Mouse (Mus musculus): Measurements from ENCODE around the gene Gm11541.

The Gm11541 gene

DNA sequence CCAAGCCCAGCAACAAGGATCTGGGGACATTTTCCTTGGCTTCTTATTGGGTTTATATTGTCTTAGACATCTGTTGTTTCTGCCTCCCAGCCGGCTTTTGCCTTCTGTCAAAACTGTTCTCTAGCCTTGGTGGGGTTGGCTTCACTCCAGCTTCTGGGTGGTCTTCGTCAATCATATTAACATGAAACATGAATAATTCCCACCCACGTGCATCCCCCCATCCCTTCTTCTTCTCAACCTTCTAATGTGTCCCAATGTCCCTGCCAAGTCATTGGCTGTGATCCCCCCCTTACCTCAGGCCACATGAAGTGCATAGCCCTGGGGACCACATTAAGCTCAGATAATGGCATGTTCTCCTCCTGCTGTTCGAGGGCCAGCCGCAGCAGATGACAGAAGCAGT, at the start of gene Gm11541:
Gene Gm11541, minus strand, starts transcription at position 28 of the 400 bp plus-strand sequence.
- peak; percentile 28 for DNase-seq (ENCODE audit: low read depth, low spot score)

DNA sequence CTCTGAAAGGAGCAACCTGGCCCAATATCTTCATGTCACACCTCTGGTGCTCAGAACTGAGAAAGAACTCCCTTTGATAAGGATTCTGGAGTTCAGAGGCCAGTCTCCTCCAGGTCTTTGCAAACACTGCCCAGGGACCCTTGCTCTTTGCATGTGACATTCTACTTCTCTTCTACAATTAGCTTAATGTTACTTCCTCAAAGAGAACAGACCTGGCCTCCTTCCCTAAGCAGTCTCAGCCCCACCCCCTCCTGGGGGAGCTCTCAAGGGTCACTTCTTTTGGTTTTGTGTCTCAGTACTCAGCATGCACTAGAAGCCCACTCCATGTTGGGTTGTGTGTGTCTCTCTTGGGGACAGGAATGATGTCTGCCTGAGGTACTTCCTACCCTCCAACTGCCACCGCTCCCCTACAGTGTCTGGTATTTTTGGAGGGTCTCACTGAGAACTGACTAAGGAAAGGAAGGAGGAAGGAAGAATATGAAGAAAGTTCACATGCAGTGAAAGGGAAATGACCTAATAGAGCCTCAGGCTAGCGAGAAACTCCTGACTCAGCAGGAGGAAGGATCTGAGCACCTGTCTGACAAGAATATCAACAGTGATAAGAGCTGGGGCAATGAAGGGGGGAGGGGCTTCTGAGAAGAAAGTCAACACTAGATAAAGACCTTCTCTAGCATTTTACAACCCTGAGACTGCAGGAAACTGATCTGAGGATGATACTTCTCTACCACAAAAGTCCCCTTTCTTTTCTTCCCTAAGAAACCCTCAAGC, 48.8 kb upstream of the Gm11541 start:
- DNase-seq (ENCODE audit: low read depth, low spot score): no peak

DNA sequence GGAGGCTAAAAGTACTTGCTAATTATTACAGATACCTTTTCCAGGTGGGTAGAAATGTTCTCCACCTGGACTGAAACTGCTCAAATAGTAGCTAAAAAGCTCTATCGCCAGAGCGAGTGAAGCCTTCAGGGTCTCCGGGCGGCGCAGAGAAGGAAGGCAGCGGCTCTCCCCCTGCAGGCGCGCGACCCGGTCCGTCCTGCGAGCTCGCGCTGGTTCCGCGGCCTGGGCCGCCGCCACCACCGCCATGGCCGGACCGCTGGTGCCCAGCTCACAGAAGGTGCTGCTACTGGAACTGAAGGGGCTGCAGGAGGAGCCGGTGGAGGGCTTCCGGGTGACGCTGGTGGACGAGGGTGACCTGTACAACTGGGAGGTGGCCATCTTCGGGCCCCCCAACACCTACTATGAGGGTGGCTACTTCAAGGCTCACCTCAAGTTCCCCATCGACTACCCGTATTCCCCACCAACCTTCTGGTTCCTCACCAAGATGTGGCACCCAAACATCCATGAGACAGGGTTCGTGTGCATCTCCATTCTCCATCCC, 37.5 kb upstream of the Gm11541 start, which contains the start of gene Cdc34b:
Gene Cdc34b, plus strand, starts transcription at position 51 of the 541 bp plus-strand sequence.
- no peak for DNase-seq (ENCODE audit: low read depth, low spot score)

DNA sequence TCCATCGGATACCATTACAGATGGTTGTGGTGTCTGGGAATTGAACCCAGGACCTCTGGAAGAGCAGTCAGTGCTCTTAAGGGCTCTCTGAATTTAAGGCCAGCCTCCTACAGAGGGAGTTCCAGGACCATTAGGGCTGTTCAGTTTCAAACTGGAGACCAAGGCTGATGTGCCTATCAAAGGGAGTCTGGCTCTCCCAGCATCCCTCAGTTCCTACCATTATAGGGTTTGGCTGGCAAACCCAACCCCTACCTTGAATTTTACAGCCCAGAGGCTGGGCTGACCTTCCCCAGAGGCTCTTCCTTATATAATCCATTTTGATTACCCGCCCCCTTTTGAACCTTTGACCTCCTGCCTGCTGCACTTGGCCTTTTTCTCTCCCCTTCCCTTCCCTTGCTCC, 31.4 kb upstream of the Gm11541 start:
- DNase-seq (ENCODE audit: low read depth, low spot score): no peak

DNA sequence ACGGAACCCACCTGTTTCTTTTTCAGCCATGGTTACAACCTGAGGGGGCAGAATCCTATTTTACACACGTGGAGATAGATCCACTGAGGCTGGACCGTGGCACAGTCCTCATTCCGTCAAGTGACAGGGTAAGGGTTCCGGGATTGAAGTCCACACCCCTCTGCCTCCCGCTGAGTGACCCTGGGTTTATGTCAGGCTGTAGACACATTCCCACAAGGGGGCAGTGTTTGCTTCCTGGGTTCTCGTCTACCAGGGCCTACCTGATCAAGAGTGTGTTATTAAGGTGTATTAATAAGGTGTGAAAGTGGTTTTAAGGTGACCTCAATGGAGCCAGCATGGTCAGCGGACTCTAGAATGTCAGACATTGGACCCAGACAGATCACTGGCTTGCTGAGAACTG, 28.5 kb upstream of the Gm11541 start:
- DNase-seq (ENCODE audit: low read depth, low spot score): no peak

DNA sequence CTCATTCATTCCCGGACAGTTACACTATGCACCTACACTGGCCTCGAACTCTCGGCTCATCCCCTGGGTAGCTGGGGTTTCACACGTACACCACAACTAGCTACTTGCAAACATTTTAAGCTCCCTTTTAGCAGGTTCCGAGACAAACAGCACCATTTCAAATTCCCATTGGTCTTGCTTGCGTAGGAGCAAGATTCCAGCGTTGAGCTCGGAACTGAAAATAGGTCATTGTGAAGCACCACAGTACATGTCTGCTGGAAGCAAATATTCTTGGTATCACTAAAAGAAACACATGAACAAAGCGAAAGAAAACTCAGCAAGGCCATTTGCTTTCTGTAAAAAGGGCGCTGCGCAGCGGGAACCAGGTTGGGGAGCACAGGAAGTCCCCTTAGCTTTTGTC, 26.9 kb upstream of the Gm11541 start:
- DNase-seq (ENCODE audit: low read depth, low spot score): no peak

DNA sequence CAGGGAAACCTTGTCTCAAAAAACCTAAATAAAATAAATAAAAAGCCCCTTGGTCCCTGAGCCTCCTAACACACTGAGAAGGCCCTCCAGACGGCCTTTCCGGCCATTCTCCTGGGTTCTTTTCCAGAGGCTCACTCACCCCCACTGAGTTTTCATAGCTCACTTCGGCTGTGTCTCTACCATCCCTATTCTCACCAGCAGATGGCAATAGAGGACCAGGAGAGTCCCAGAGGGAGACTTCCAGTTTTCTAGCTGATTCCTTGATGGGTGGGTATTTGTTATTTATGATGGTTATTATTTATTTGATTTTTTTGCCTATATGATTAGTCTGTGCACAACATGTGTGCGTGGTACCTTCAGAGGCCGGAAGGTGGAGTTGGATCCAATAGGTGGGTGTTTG, 26.0 kb upstream of the Gm11541 start:
- DNase-seq (ENCODE audit: low read depth, low spot score): peak; percentile 40

DNA sequence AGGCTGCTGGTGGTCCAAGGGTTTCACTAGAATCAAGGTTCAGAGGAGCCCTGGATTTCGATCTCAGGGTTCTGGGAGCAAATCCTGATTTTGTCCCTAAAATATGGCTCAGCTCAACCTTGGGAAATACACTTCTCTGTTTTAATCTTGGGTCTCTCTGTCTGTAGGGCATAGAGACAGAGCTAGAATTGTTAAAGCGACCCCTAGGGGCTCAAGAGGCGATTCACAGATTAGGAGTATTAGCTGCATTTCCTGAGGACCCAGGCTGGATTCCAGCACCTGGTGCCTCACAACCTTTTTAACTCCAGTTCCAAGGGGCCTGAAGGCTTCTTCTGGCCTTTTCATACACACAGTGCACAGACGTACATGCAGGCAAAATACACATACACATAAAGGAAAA, 25.3 kb upstream of the Gm11541 start:
- DNase-seq (ENCODE audit: low read depth, low spot score): no peak

DNA sequence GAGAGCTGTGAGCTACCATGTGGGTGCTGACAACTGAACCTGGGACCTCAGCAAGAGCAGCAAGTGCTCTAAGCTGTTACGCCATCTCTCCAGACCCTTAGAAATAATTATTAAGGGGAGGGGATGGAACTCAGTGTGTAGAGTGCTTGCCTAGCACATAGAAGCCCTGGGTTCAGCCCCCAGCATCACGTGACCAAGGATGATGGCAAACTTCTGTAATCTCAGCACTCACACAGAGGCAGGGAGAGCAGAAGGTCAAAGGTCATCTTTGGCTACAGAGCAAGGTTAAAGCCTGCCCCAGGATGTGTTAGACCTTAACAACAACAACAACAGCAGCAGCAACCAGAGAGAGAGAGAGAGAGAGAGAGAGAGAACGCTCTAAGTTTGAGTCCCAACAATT, 24.2 kb upstream of the Gm11541 start:
- DNase-seq (ENCODE audit: low read depth, low spot score): no peak

DNA sequence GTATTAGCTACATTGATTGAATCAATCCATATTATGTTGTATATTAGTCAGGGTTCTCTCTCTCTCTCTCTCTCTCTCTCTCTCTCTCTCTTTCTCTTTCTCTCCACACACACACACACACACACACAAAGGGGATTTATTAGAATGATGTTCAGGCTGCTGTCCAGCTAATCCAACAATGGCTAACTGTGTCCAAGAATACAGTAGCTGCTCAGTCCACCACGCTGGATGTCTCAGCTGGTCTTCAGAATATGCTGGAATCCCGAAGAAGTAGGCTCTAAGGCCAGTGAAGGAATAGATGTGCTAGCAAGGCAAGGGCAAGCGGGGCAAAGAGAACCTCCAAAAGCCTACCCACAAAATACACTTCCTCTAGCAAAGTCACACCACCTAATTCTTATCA, 23.0 kb upstream of the Gm11541 start:
- no peak for DNase-seq (ENCODE audit: low read depth, low spot score)

DNA sequence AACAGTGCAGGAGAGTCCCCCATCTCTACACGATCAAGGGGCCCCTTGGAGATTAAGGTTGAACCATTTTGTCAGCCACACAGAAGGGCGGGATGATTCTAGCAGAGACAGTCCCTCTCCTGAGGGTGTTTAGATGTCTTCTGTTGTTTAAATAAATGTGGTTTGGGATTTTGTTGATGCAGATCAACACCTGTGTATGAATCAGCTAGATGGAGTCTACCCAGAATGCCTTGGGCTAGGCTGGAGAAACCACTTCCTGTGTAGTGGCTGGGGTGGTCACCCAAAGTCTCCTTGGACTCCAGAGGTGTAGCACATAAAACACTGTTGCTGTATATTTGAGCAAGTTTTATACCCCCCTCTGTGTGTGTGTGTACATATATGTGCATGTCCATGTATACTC, 14.9 kb upstream of the Gm11541 start:
- no peak for DNase-seq (ENCODE audit: low read depth, low spot score)

DNA sequence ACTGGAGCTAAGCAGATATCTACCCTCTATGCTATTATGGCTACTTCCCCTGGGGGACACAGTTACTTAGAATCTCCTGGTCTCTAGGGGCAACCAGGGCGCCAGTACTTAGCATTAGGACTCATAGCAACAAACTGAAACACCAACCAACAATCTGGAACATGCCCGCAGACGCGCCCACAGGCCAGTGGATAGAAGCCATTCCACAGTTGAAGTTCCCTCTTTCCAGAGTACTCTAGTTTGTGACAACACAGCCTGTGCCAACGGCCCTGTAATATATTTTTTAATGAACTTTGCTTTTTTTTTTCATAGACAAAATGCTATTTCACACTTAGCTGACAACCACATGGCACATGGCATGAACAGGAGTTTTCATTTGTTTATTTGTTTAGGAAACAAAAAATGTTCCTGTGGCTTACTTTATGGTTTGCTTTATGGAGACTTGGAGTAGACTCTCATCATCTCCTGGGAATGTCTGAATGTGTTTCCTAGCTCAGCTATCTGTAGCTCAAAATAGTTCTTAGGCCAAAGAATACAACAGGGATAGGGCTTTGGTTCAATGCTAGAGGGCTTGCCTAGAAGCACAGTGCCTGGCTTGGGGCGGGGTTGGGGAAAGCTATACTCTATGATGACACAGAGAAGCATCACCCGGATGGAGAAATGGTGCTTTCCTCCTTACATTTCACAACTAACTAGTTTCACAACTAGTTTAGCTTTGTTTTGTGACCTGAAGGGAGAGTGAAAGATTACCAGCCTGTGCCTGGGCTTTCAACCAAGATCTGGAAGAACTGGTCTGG, 14.0 kb upstream of the Gm11541 start:
- no peak for DNase-seq (ENCODE audit: low read depth, low spot score)

DNA sequence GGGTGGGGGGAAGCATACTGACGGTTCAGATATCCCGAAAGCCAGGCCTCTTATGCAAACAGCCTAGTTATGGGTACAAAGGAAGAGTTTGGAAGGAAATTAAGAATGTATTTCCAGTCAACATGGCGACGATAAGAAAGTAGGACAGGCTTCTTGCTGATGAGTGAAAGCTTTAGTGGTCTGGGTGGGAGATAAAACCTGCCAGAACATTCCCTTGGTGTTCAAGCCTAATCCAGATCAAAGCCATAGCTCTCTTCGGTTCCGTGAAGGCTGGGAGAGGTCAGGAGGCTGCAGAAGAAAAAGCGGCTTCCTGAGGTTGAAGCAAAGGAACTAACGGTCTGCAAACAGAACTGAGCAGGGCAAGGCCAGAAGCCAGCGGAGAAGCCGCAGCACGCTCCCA, 12.9 kb upstream of the Gm11541 start:
- DNase-seq (ENCODE audit: low read depth, low spot score): no peak

DNA sequence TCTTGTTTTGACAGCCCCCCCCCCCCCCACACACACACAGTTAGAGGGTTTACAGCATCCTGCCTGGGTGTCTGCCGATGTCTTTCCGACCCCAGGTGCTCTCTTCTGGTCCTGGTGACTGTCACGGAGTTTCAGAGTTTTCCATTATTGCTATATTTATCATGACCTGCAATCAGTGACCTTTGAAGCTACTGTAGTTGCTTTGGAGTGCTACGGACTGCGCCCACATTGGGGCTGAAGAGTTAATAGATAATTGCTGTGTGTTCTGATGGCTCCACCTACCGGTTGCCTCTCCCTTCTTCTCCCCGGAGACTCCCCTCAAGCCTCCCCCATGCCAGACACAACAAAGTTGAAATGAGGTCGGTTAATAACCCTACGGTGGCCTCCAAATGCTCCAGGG, 12.5 kb upstream of the Gm11541 start:
- no peak for DNase-seq (ENCODE audit: low read depth, low spot score)

DNA sequence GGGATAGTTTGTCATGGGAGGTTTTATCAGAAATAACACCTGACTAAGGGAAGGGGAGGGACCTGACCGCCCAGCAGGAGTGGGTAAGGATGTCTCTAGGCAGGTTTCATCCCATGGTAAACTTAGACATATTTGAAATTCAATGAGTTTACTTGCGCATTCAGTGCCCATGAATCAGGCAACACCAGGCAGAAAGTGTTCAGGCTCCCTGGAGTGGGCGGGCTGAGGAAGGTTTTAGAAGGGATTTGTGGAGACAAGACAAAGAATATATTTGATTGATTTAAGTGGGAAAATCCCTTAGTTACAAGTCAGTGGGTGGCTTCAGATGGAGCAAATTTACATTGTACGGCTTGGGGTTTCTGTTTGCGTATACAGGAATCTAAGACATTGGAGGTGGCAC, 11.3 kb upstream of the Gm11541 start:
- no peak for DNase-seq (ENCODE audit: low read depth, low spot score)

DNA sequence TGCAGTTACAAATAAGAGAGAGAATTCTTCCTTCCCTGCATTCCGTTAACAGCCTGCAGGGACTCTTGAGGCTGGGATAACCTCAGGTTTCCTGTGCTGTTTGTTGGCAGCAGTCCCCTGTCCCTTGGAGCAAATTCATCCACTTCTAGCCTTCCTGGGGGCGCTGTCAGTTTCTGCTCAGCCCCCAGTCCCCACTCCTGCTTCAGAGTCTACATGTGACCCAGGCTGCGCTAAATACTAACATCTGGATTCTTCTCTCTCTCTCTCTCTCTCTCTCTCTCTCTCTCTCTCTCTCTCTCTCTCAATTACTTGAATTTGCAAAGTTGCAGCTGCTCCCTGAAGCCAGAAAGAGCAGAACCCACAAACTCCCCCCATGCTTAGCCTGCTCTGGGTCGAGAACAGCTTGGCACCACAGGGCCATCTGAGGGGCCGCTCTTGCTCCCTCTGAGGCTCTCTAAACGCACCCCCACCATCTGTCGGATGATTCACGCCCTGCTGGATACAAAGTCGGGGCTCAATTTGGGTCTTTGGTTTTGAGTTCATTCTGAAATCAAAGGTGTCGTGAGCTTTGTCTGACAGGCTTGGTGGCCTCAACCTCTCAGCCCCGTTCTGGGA, 9.1 kb upstream of the Gm11541 start:
- no peak for DNase-seq (ENCODE audit: low read depth, low spot score)

DNA sequence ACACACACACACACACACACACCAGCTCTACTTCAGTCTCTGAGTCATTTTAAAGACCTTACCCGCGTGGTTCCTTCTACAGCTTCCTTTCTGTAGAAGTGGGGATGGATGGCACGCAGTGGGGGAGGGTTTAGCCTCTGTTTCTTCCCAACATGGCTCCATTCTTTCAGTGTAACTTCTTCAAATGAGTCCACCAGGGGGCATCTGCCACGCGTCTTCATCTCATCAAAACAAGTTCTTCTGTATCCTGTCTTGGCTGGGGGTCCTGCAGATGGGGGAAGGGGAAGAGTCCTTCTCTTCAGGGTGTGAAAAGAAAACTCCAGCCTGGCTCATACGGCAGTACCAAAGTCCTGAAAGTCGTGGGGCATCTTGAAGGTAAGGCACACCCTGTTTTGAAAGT, 279 bp downstream of the Gm11541 start:
- DNase-seq (ENCODE audit: low read depth, low spot score): no peak

DNA sequence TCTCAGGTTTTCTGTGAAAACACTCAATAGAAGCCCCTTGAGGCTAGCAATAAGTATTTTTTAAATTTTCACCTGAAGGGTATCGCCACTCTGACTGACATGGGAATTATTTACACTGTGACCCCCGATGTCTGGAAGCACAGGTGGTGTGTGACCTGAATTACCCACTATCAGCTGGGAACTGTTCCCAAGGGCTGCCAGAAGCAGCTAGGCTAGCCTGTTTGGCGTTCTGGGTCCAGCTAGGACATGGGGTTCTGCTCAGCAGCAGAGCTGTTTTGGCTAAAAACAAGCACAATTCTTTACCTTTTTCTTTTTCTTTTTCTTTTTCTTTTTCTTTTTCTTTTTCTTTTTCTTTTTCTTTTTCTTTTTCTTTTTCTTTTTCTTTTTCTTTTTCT, 2.1 kb downstream of the Gm11541 start:
- no peak for DNase-seq (ENCODE audit: low read depth, low spot score)

DNA sequence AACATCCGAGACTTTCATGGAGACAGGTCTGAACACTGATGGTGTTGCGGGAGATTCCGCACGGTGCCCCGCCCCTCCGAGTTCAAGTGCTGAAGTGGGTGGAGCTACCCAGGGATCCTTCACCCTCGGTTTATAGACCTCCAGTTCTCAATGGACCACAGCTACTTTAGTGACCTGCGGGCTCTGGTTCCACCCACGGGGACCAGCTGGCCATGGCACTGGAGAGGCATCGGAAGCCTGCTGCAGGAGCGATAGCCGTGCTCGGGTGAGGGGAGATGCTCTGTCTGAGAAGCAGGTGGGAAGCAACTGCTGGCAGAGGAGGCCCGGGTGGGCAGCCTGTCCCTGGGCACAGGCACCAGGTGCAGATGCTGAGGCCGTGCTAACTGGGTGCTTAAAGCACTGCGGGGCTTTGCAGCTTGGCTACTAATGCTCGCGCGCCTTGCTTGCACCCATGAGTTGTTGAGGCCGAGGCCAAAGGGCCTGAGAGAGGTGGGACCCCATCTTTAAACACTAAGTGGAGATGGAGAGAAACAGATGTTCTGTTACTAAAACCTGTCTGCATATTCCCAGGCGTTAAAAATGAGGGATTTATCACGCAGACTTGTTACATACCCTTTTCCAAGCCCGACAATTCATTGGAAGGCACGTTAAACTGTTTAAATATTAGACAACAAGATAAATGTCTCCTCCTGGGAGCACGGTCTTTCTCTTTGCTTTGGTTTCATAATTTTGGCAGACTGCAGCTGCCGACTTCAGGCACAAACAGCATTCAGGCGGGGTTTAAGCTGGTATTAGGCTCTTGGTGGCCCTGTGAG, 2.7 kb downstream of the Gm11541 start:
- DNase-seq (ENCODE audit: low read depth, low spot score): no peak

DNA sequence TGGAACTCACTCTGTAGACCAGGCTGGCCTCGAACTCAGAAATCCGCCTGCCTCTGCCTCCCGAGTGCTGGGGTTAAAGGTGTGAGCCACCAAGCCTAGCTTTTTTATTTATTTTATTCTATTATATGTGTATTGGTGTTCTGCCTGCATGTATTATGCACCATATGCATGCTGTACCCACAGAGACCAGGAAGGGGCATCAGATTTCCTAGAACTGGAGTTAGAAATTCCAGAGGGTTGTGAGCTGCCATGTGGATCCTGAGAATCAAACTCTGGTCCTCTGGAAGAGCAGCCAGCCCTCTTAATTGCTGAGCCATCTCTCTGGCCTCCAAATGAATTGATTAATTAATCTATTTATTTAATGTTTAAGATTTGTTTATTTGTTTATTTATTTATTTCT, 4.9 kb downstream of the Gm11541 start:
- no peak for DNase-seq (ENCODE audit: low read depth, low spot score)

DNA sequence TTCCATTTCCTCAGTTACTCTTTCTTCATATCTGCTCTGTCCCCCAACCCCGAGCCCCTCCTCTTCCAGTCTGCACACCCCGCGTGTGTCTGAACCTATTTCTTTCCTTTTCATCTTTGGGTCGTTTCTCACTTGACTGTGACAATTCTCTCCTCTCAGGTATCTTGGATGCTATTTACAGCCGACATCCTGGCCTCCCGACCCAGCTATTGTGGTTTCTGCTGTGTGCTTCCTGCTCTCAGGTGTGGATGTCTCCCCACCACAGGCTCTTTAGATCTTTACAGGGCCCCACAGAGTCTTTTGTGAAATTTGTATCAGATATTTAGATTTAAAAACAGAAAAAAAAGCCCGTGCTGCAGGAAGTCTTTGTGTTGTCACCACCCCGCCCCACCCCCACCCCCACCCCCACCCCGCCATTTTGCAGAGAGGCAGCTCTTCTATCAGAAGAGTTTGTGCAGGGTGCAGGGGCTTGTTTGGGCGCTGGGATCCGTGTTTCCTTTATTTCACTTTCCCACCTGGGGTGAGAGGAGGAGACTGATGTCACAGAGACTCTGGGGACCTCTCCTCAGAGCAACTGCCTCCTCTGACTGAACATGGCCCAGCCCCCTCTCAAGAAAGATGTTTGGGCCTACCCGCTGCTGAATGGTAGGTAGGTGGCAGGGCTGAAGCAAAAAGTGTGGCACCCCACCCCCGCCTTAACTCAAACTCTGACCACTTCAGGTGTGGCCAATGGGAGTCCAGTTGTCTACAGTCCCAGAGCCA, 6.4 kb downstream of the Gm11541 start:
- no peak for DNase-seq (ENCODE audit: low read depth, low spot score)

All from brain, embryonic 18.5 days (tissue).